Comparison of ENCODE assay signal across 14 mouse cellular contexts in genomic region chr4:124618599-124618998, GRCm38 (mm10). TPM values are rescaled to one million over a fixed set of nuclear protein-coding genes. Genes with fewer than 3 reads are reported as not detected.
DNase-seq lines count a peak whose midpoint lies in the region; ATAC-seq and TF ChIP-seq lines count a peak whose summit lies in the region.
"Had no signal": no experiment of that assay in that cellular context is flagged by ENCODE, and none has a peak within 500 bp of the region (broad histone marks: within the 10 kb centered on the region; RNA-seq: fewer than 3 reads in every experiment).

No protein-coding gene starts in this region.

- no peak for TF ChIP-seq POLR2A in limb, embryonic 14.5 days (IDR thresholded peaks at IDR 0.05; ENCODE audit: borderline replicate concordance, extremely low read depth, insufficient read depth, insufficient read length)

- no peak for DNase-seq in heart, postnatal 4 days
- DNase-seq in neural tube, embryonic 11.5 days (ENCODE audit: low spot score), result no peak
- DNase-seq in neural tube, embryonic 10.5 days (ENCODE audit: extremely low spot score, low spot score), result no peak
- no peak for DNase-seq in limb, embryonic 14.5 days (ENCODE audit: low spot score)
- DNase-seq in right cerebral cortex, postnatal 36 days (ENCODE audit: low spot score in 2 of 2), result no peak
- DNase-seq in urinary bladder, postnatal 10 days (ENCODE audit: low spot score), result no peak
- DNase-seq: cerebellum, postnatal 14 days; kidney, adult 11 months; lung, postnatal 4 days; right cerebral cortex, postnatal 4 days had no signal

- H3K4me3 ChIP-seq in heart, embryonic 11.5 days (ENCODE audit: low read depth, low read length), result no peak overlapping the region
- no peak overlapping the region for H3K4me3 ChIP-seq in neural tube, embryonic 11.5 days (ENCODE audit: low read depth, low read length)
- H3K4me3 ChIP-seq in limb, embryonic 14.5 days (replicated peaks; ENCODE audit: low read length), result no peak overlapping the region
- H3K4me3 ChIP-seq in stomach, embryonic 16.5 days (replicated peaks; ENCODE audit: low read length), result no peak overlapping the region

- H3K36me3 ChIP-seq in heart, embryonic 11.5 days (ENCODE audit: control insufficient read depth, insufficient read depth, low read length), result no peaks in the 10 kb centered on the region
- no peaks in the 10 kb centered on the region for H3K36me3 ChIP-seq in neural tube, embryonic 11.5 days (ENCODE audit: control insufficient read depth, insufficient read depth, low read length)
- no peaks in the 10 kb centered on the region for H3K36me3 ChIP-seq in limb, embryonic 14.5 days (ENCODE audit: control insufficient read depth, insufficient read depth, low read length)
- no peaks in the 10 kb centered on the region for H3K36me3 ChIP-seq in stomach, embryonic 16.5 days (ENCODE audit: control insufficient read depth, insufficient read depth, low read length)

- 11% methylated on average over 16 of the region's 16 CpGs for WGBS in heart, embryonic 11.5 days (ENCODE audit: insufficient replicate concordance)
- WGBS in neural tube, embryonic 11.5 days, result 14% methylated on average over 16 of the region's 16 CpGs
- WGBS in limb, embryonic 14.5 days, result 17% methylated on average over 15 of the region's 16 CpGs
- 14% methylated on average over 15 of the region's 16 CpGs for WGBS in stomach, embryonic 16.5 days

- H3K4me1 ChIP-seq in heart, embryonic 11.5 days (ENCODE audit: control insufficient read depth, insufficient read depth, low read length), result no peaks in the 10 kb centered on the region
- peaks cover 24% of the 10 kb centered on the region for H3K4me1 ChIP-seq in neural tube, embryonic 11.5 days (ENCODE audit: control insufficient read depth, insufficient read depth, low read length)
- no peaks in the 10 kb centered on the region for H3K4me1 ChIP-seq in limb, embryonic 14.5 days (ENCODE audit: control insufficient read depth, insufficient read depth, low read length)
- no peaks in the 10 kb centered on the region for H3K4me1 ChIP-seq in stomach, embryonic 16.5 days (ENCODE audit: control insufficient read depth, insufficient read depth, low read length)

- peak overlapping the region; percentile 49 for H3K4me2 ChIP-seq in heart, embryonic 11.5 days
- H3K4me2 ChIP-seq in neural tube, embryonic 11.5 days (ENCODE audit: low read depth), result peak overlapping the region; percentile 19; the same call in 1 of the 2 replicates
- H3K4me2 ChIP-seq in limb, embryonic 14.5 days (replicated peaks; ENCODE audit: low read depth, low read length, severe bottlenecking), result 0 out of 2 replicates have a peak overlapping the region, but pooled peaks have one; percentile 14
- no peak overlapping the region for H3K4me2 ChIP-seq in stomach, embryonic 16.5 days (ENCODE audit: low read depth, low read length)

- H3K9me3 ChIP-seq in heart, embryonic 11.5 days (replicated peaks; ENCODE audit: control insufficient read depth, low read length), result no peaks in the 10 kb centered on the region
- no peaks in the 10 kb centered on the region for H3K9me3 ChIP-seq in neural tube, embryonic 11.5 days (ENCODE audit: control insufficient read depth, low read length)
- H3K9me3 ChIP-seq in limb, embryonic 14.5 days (ENCODE audit: control insufficient read depth, low read length), result no peaks in the 10 kb centered on the region
- no peaks in the 10 kb centered on the region for H3K9me3 ChIP-seq in stomach, embryonic 16.5 days (replicated peaks; ENCODE audit: control insufficient read depth, low read length)

- no peak overlapping the region for H3K27ac ChIP-seq in heart, embryonic 11.5 days (ENCODE audit: low read depth, low read length)
- no peak overlapping the region for H3K27ac ChIP-seq in neural tube, embryonic 11.5 days (ENCODE audit: low read depth, low read length)
- no peak overlapping the region for H3K27ac ChIP-seq in limb, embryonic 14.5 days (replicated peaks; ENCODE audit: low read depth, low read length)
- no peak overlapping the region for H3K27ac ChIP-seq in stomach, embryonic 16.5 days (ENCODE audit: low read length)
- H3K27ac ChIP-seq: liver, embryonic 14.5 days had no signal

- H3K9ac ChIP-seq in heart, embryonic 11.5 days (ENCODE audit: low read depth, low read length), result no peak overlapping the region
- H3K9ac ChIP-seq in neural tube, embryonic 11.5 days (ENCODE audit: low read length), result peak overlapping the region; percentile 10; the same call in 1 of the 2 replicates
- no peak overlapping the region for H3K9ac ChIP-seq in limb, embryonic 14.5 days (ENCODE audit: low read depth, low read length, severe bottlenecking)
- 0 out of 2 replicates have a peak overlapping the region, but pooled peaks have one; percentile 3 for H3K9ac ChIP-seq in stomach, embryonic 16.5 days (ENCODE audit: low read length)
- H3K9ac ChIP-seq: liver, embryonic 14.5 days had no signal

- no peak for ATAC-seq in heart, embryonic 11.5 days (replicated peaks; ENCODE audit: insufficient number of reproducible peaks, low FRiP score, low TSS enrichment)
- ATAC-seq in neural tube, embryonic 11.5 days (ENCODE audit: insufficient read depth, low FRiP score, low TSS enrichment), result no peak
- no peak for ATAC-seq in limb, embryonic 14.5 days (ENCODE audit: low FRiP score, low read depth)
- no peak for ATAC-seq in stomach, embryonic 16.5 days (ENCODE audit: insufficient read depth, low FRiP score)

- H3K27me3 ChIP-seq in heart, embryonic 11.5 days (ENCODE audit: control insufficient read depth, insufficient read depth, low read length), result peaks cover 9% of the 10 kb centered on the region
- no peaks in the 10 kb centered on the region for H3K27me3 ChIP-seq in neural tube, embryonic 11.5 days (ENCODE audit: control insufficient read depth, insufficient read depth, low read length)
- H3K27me3 ChIP-seq in limb, embryonic 14.5 days (ENCODE audit: control insufficient read depth, insufficient read depth, low read length), result no peaks in the 10 kb centered on the region
- H3K27me3 ChIP-seq in stomach, embryonic 16.5 days (ENCODE audit: control insufficient read depth, insufficient read depth, low read length), result no peaks in the 10 kb centered on the region

RNA-seq across cellular contexts. Expression of gene 3100002H09Rik, which starts 8.0 kb away (rescaled TPM):
- not detected in 2 replicates for polyA plus RNA-seq in heart, embryonic 11.5 days (2014; fragmentation: Nextera tagmentation; extraction: Ambion mirVana)
- total RNA-seq in heart, postnatal 4 days (2021), result not detected
- 0.54 and 0.57 TPM in 2 replicates for polyA plus RNA-seq in neural tube, embryonic 11.5 days (2014; fragmentation: Nextera tagmentation; extraction: Ambion mirVana)
- not detected in 2 replicates for polyA plus RNA-seq in limb, embryonic 14.5 days (2012; rRNA removed)
- not detected in 2 replicates for polyA plus RNA-seq in limb, embryonic 14.5 days (2014; fragmentation: Nextera tagmentation; extraction: Ambion mirVana)
- polyA plus RNA-seq in stomach, embryonic 16.5 days (2015; fragmentation: Nextera tagmentation; extraction: Ambion mirVana), result not detected in 2 replicates
- polyA plus RNA-seq: gonadal fat pad, adult 2 months; liver, embryonic 14.5 days had no signal

RNA-seq across cellular contexts. Expression of gene Pou3f1, which starts 38.0 kb away (rescaled TPM):
- polyA plus RNA-seq in heart, embryonic 11.5 days (2014; fragmentation: Nextera tagmentation; extraction: Ambion mirVana), result 0.21 and 0.24 TPM in 2 replicates
- under 1 TPM; 0.16 to 0.24 TPM for total RNA-seq in heart, postnatal 4 days (2021)
- 17.0 and 17.1 TPM in 2 replicates for polyA plus RNA-seq in neural tube, embryonic 11.5 days (2014; fragmentation: Nextera tagmentation; extraction: Ambion mirVana)
- 1.2 and 1.7 TPM in 2 replicates for polyA plus RNA-seq in limb, embryonic 14.5 days (2012; rRNA removed)
- 0.97 and 1.2 TPM in 2 replicates for polyA plus RNA-seq in limb, embryonic 14.5 days (2014; fragmentation: Nextera tagmentation; extraction: Ambion mirVana)
- 0.13 and 0.14 TPM in 2 replicates for polyA plus RNA-seq in stomach, embryonic 16.5 days (2015; fragmentation: Nextera tagmentation; extraction: Ambion mirVana)

Comparison
In these comparisons a context has a peak if more than half of its experiments do, and no peak if none do; other contexts are left out.
1. H3K9ac ChIP-seq: peak in neural tube, embryonic 11.5 days (single experiment) and stomach, embryonic 16.5 days (single experiment); none in heart, embryonic 11.5 days (single experiment) and limb, embryonic 14.5 days (single experiment).